Mouse (Mus musculus) lung, adult 2 months (tissue): Measurements from ENCODE around the gene Cdc20b.

Source experiments
- CTCF ChIP-seq: fragments of 200-500 bp; IDR thresholded peaks from 2 replicates; pipeline ENCODE4 v1.5.1; 2011; ENCODE audit warnings: mild to moderate bottlenecking, low read length, control low read depth; ENCODE audit not compliant: insufficient read depth
- POLR2A ChIP-seq: fragments of 200-500 bp; IDR thresholded peaks from 2 replicates; pipeline ENCODE4 v1.6.1; 2011; ENCODE audit warnings: low read depth, mild to moderate bottlenecking, control low read depth, low read length, borderline replicate concordance; ENCODE audit errors: extremely low read depth

- TF ChIP-seq CTCF: no peak
- TF ChIP-seq POLR2A: no peak
Observed at GRCm38 (mm10) chr13:113045458-113046110, 10.7 kb downstream of the Cdc20b start.
